Mouse (Mus musculus): Measurements from ENCODE around the gene Cops8. TPM values are rescaled to one million over a fixed set of nuclear protein-coding genes. Genes with fewer than 3 reads are reported as not detected.

Cops8 gene
- polyA plus RNA-seq, 1 experiment from 2014 or later: 164 TPM

GRCm38 (mm10) chr1:90656492-90657245 is 53.9 kb downstream of the Cops8 start:
- Histone ChIP-seq H3K27me3 (0 out of 2 replicates have a peak, but pooled peaks cover under 1% of the 10 kb centered on the region), H3K36me3 (no peaks in the 10 kb centered on the region), H3K27ac (replicated peaks) (no peak overlapping the region), H3K4me3 (no peak overlapping the region), H3K4me2 (no peak overlapping the region), H3K4me1 (replicated peaks) (peaks cover 3% of the 10 kb centered on the region; the same call in 1 of the 2 replicates), H3K9ac (no peak overlapping the region), H3K9me3 (no peaks in the 10 kb centered on the region)
- WGBS: 86% methylated on average over 16 of the region's 16 CpGs
- no peak for ATAC-seq (ENCODE audit: low read depth)

GRCm38 (mm10) chr1:90657292-90658050 is 54.7 kb downstream of the Cops8 start:
- H3K27me3 ChIP-seq: 0 out of 2 replicates have a peak, but pooled peaks cover 4% of the 10 kb centered on the region
- H3K4me1 ChIP-seq (replicated peaks): 0 out of 2 replicates have a peak, but pooled peaks cover 3% of the 10 kb centered on the region
- ATAC-seq (ENCODE audit: low read depth): no peak
- no peak overlapping the region for H3K4me2 ChIP-seq
- H3K4me3 ChIP-seq: no peak overlapping the region
- H3K36me3 ChIP-seq: no peaks in the 10 kb centered on the region
- H3K9me3 ChIP-seq: no peaks in the 10 kb centered on the region
- no peak overlapping the region for H3K9ac ChIP-seq
- WGBS: 81% methylated on average over 10 of the region's 10 CpGs
- no peak overlapping the region for H3K27ac ChIP-seq (replicated peaks)

GRCm38 (mm10) chr1:90658581-90658980 is 55.8 kb downstream of the Cops8 start:
- no peaks in the 10 kb centered on the region for H3K36me3 ChIP-seq
- H3K27me3 ChIP-seq: 0 out of 2 replicates have a peak, but pooled peaks cover 4% of the 10 kb centered on the region
- no peak overlapping the region for H3K4me2 ChIP-seq
- 91% methylated on average over 3 of the region's 3 CpGs for WGBS
- no peak overlapping the region for H3K27ac ChIP-seq (replicated peaks)
- no peak overlapping the region for H3K9ac ChIP-seq
- 0 out of 2 replicates have a peak, but pooled peaks cover 3% of the 10 kb centered on the region for H3K4me1 ChIP-seq (replicated peaks)
- H3K9me3 ChIP-seq: no peaks in the 10 kb centered on the region
- ATAC-seq (ENCODE audit: low read depth): no peak
- H3K4me3 ChIP-seq: no peak overlapping the region

- Histone ChIP-seq H3K9me3 (no peaks in the 10 kb centered on the region), H3K4me1 (replicated peaks) (0 out of 2 replicates have a peak, but pooled peaks cover 3% of the 10 kb centered on the region), H3K4me3 (no peak overlapping the region), H3K36me3 (no peaks in the 10 kb centered on the region), H3K9ac (no peak overlapping the region), H3K27ac (replicated peaks) (no peak overlapping the region), H3K27me3 (0 out of 2 replicates have a peak, but pooled peaks cover 4% of the 10 kb centered on the region), H3K4me2 (no peak overlapping the region)
- WGBS: 85% methylated on average over 7 of the region's 7 CpGs
- no peak for ATAC-seq (ENCODE audit: low read depth)
These were observed 57.4 kb downstream of the Cops8 start for GRCm38 (mm10) chr1:90660150-90660549.

GRCm38 (mm10) chr1:90662491-90662890 is 59.7 kb downstream of the Cops8 start:
- H3K4me1 ChIP-seq (replicated peaks): 0 out of 2 replicates have a peak, but pooled peaks cover 3% of the 10 kb centered on the region
- H3K4me3 ChIP-seq: no peak overlapping the region
- H3K4me2 ChIP-seq: no peak overlapping the region
- H3K27ac ChIP-seq (replicated peaks): no peak overlapping the region
- H3K9ac ChIP-seq: no peak overlapping the region
- no peaks in the 10 kb centered on the region for H3K36me3 ChIP-seq
- 69% methylated on average over 6 of the region's 6 CpGs for WGBS
- no peaks in the 10 kb centered on the region for H3K9me3 ChIP-seq
- ATAC-seq (ENCODE audit: low read depth): no peak
- 0 out of 2 replicates have a peak, but pooled peaks cover 4% of the 10 kb centered on the region for H3K27me3 ChIP-seq

Other genes starting within 250 kb of the Cops8 start
- gene Col6a3, start 241.0 kb downstream of the Cops8 start, polyA plus RNA-seq (2015; fragmentation: Nextera tagmentation; extraction: Ambion mirVana): 11.5 and 19.4 TPM in 2 replicates

All from neural tube, embryonic 13.5 days (tissue).